Mouse (Mus musculus): ENCODE results near the gene Kcnk12. TPM values are rescaled to one million over a fixed set of nuclear protein-coding genes. Genes with fewer than 3 reads are reported as not detected.

The Kcnk12 gene
- polyA plus RNA-seq, 1 experiment from 2014 or later: 0.44 TPM

- Histone ChIP-seq H3K27ac (no peak overlapping the region), H3K27me3 (replicated peaks) (no peaks in the 10 kb centered on the region), H3K4me3 (no peak overlapping the region), H3K4me1 (no peaks in the 10 kb centered on the region), H3K36me3 (replicated peaks) (no peaks in the 10 kb centered on the region), H3K4me2 (no peak overlapping the region), H3K9me3 (no peaks in the 10 kb centered on the region), H3K9ac (no peak overlapping the region)
- ATAC-seq (replicated peaks): no peak
- WGBS: 81% methylated on average over 3 of the region's 3 CpGs
Observed at GRCm38 (mm10) chr17:87737144-87737543, 60.6 kb downstream of the Kcnk12 start.

GRCm38 (mm10) chr17:87734471-87734870 is 63.3 kb downstream of the Kcnk12 start:
- H3K4me2 ChIP-seq: no peak overlapping the region
- H3K4me1 ChIP-seq: no peaks in the 10 kb centered on the region
- H3K27me3 ChIP-seq (replicated peaks): no peaks in the 10 kb centered on the region
- H3K4me3 ChIP-seq: no peak overlapping the region
- H3K27ac ChIP-seq: no peak overlapping the region
- H3K36me3 ChIP-seq (replicated peaks): no peaks in the 10 kb centered on the region
- 92% methylated on average over 8 of the region's 8 CpGs for WGBS
- no peak for ATAC-seq (replicated peaks)
- no peaks in the 10 kb centered on the region for H3K9me3 ChIP-seq
- no peak overlapping the region for H3K9ac ChIP-seq

- 83% methylated on average over 4 of the region's 4 CpGs for WGBS
- no peak overlapping the region for H3K4me2 ChIP-seq
- ATAC-seq (replicated peaks): no peak
Observed at GRCm38 (mm10) chr17:87731962-87732361, 65.8 kb downstream of the Kcnk12 start.

GRCm38 (mm10) chr17:87726489-87727356 is 71.1 kb downstream of the Kcnk12 start:
- ATAC-seq (replicated peaks): no peak
- Histone ChIP-seq H3K27ac (no peak overlapping the region), H3K27me3 (replicated peaks) (no peaks in the 10 kb centered on the region), H3K4me2 (no peak overlapping the region), H3K36me3 (replicated peaks) (peaks cover 16% of the 10 kb centered on the region), H3K4me3 (no peak overlapping the region), H3K9me3 (no peaks in the 10 kb centered on the region), H3K4me1 (no peaks in the 10 kb centered on the region), H3K9ac (no peak overlapping the region)
- 93% methylated on average over 12 of the region's 12 CpGs for WGBS

More at GRCm38 (mm10) chr17:87731962-87732361, 65.8 kb downstream of the Kcnk12 start:
- Histone ChIP-seq H3K4me1 (no peaks in the 10 kb centered on the region), H3K36me3 (replicated peaks) (no peaks in the 10 kb centered on the region), H3K4me3 (no peak overlapping the region), H3K27me3 (replicated peaks) (no peaks in the 10 kb centered on the region), H3K9ac (no peak overlapping the region), H3K9me3 (no peaks in the 10 kb centered on the region), H3K27ac (no peak overlapping the region)

GRCm38 (mm10) chr17:87724727-87725126 is 73.1 kb downstream of the Kcnk12 start:
- H3K9ac ChIP-seq: no peak overlapping the region
- H3K4me3 ChIP-seq: no peak overlapping the region
- H3K9me3 ChIP-seq: no peaks in the 10 kb centered on the region
- ATAC-seq (replicated peaks): no peak
- H3K4me1 ChIP-seq: no peaks in the 10 kb centered on the region
- H3K36me3 ChIP-seq (replicated peaks): peaks cover 18% of the 10 kb centered on the region
- no peak overlapping the region for H3K4me2 ChIP-seq
- H3K27me3 ChIP-seq (replicated peaks): no peaks in the 10 kb centered on the region
- 87% methylated on average over 7 of the region's 7 CpGs for WGBS
- H3K27ac ChIP-seq: no peak overlapping the region

- 82% methylated on average over 8 of the region's 8 CpGs for WGBS
- ATAC-seq (replicated peaks): no peak
- Histone ChIP-seq H3K4me1 (peaks cover 3% of the 10 kb centered on the region; the same call in 1 of the 2 replicates), H3K27me3 (replicated peaks) (no peaks in the 10 kb centered on the region), H3K4me3 (no peak overlapping the region), H3K27ac (no peak overlapping the region), H3K9me3 (no peaks in the 10 kb centered on the region), H3K36me3 (replicated peaks) (no peaks in the 10 kb centered on the region; the same call in 1 of the 2 replicates), H3K4me2 (no peak overlapping the region), H3K9ac (no peak overlapping the region)
Observed at GRCm38 (mm10) chr17:87700101-87700500, 97.7 kb downstream of the Kcnk12 start.

- no peak for ATAC-seq (replicated peaks)
- H3K9me3 ChIP-seq: no peaks in the 10 kb centered on the region
- no peak overlapping the region for H3K4me3 ChIP-seq
- no peak overlapping the region for H3K9ac ChIP-seq
- no peak overlapping the region for H3K27ac ChIP-seq
- no peaks in the 10 kb centered on the region for H3K27me3 ChIP-seq (replicated peaks)
- H3K36me3 ChIP-seq (replicated peaks): no peaks in the 10 kb centered on the region; the same call in 1 of the 2 replicates
- no peak overlapping the region for H3K4me2 ChIP-seq
- WGBS: 91% methylated on average over 16 of the region's 16 CpGs
- H3K4me1 ChIP-seq: no peaks in the 10 kb centered on the region
Observed at GRCm38 (mm10) chr17:87698996-87699765, 98.6 kb downstream of the Kcnk12 start.

- Histone ChIP-seq H3K9ac (no peak overlapping the region), H3K9me3 (no peaks in the 10 kb centered on the region), H3K4me1 (no peaks in the 10 kb centered on the region), H3K4me3 (no peak overlapping the region), H3K27me3 (replicated peaks) (no peaks in the 10 kb centered on the region), H3K4me2 (no peak overlapping the region), H3K36me3 (replicated peaks) (no peaks in the 10 kb centered on the region; the same call in 1 of the 2 replicates), H3K27ac (no peak overlapping the region)
- no peak for ATAC-seq (replicated peaks)
- WGBS: 77% methylated on average over 6 of the region's 6 CpGs
Observed at GRCm38 (mm10) chr17:87696814-87697213, 101.0 kb downstream of the Kcnk12 start.

- no peak for ATAC-seq (replicated peaks)
- Histone ChIP-seq H3K9me3 (no peaks in the 10 kb centered on the region), H3K9ac (no peak overlapping the region), H3K27ac (no peak overlapping the region), H3K27me3 (replicated peaks) (no peaks in the 10 kb centered on the region), H3K36me3 (replicated peaks) (no peaks in the 10 kb centered on the region; the same call in 1 of the 2 replicates), H3K4me2 (no peak overlapping the region), H3K4me1 (no peaks in the 10 kb centered on the region), H3K4me3 (no peak overlapping the region)
- WGBS: 87% methylated on average over 11 of the region's 11 CpGs
Observed at GRCm38 (mm10) chr17:87695874-87696465, 101.8 kb downstream of the Kcnk12 start.

Other genes with a start within 250 kb of the Kcnk12 start
- gene Epcam, start 162.0 kb downstream of the Kcnk12 start, polyA plus RNA-seq (2015; fragmentation: Nextera tagmentation; extraction: Ambion mirVana): 3.0 TPM in 2 replicates
- 61.4 and 67.3 TPM in 2 replicates for gene Msh2, start 125.7 kb downstream of the Kcnk12 start, polyA plus RNA-seq (2015; fragmentation: Nextera tagmentation; extraction: Ambion mirVana)
- gene Rpl36-ps4, start 123.0 kb upstream of the Kcnk12 start, polyA plus RNA-seq (2015; fragmentation: Nextera tagmentation; extraction: Ambion mirVana): not detected in 2 replicates
- gene Msh6, start 177.1 kb upstream of the Kcnk12 start, polyA plus RNA-seq (2015; fragmentation: Nextera tagmentation; extraction: Ambion mirVana): 29.4 and 29.9 TPM in 2 replicates